Mouse (Mus musculus): Measurements from ENCODE around the gene Slc22a5. TPM values are rescaled to one million over a fixed set of nuclear protein-coding genes. Genes with fewer than 3 reads are reported as not detected.
"Not testable (repeated sequence)": the region's sequence is repeated elsewhere in the genome, so short reads cannot be mapped to it uniquely, and the experiment has no call there.

Gene Slc22a5
- polyA plus RNA-seq (2012; rRNA removed), result 12.7 and 14.9 TPM in 2 replicates

- peak; percentile 98 for DNase-seq (ENCODE audit: low read depth)
These were observed at the start of gene Slc22a5 for GRCm38 (mm10) chr11:53891505-53892451. TSS of gene Slc22a5 (minus strand) at chr11:53891660.

GRCm38 (mm10) chr11:53931944-53932318 lies 40.5 kb upstream of the Slc22a5 start:
- not testable (repeated sequence) for DNase-seq (ENCODE audit: low read depth)

More at GRCm38 (mm10) chr11:53891505-53892451, at the start of gene Slc22a5:
- 0 out of 2 replicates have a peak, but pooled peaks have one; percentile 41 for TF ChIP-seq POLR2A (IDR thresholded peaks at IDR 0.05; ENCODE audit: borderline replicate concordance, extremely low read depth, insufficient read depth, insufficient read length, poor library complexity, severe bottlenecking)
- no peak; the same call in 1 of the 2 replicates for TF ChIP-seq CTCF (IDR thresholded peaks at IDR 0.05; ENCODE audit: borderline replicate concordance, extremely low read depth, insufficient read depth, insufficient read length)

GRCm38 (mm10) chr11:53931091-53931943 lies 39.9 kb upstream of the Slc22a5 start:
- TF ChIP-seq POLR2A (IDR thresholded peaks at IDR 0.05; ENCODE audit: borderline replicate concordance, extremely low read depth, insufficient read depth, insufficient read length, poor library complexity, severe bottlenecking) (no peak), CTCF (IDR thresholded peaks at IDR 0.05; ENCODE audit: borderline replicate concordance, extremely low read depth, insufficient read depth, insufficient read length) (peak; percentile 78)
- peak; percentile 76 for DNase-seq (ENCODE audit: low read depth)

- TF ChIP-seq POLR2A (IDR thresholded peaks at IDR 0.05; ENCODE audit: borderline replicate concordance, extremely low read depth, insufficient read depth, insufficient read length, poor library complexity, severe bottlenecking) (no peak), CTCF (IDR thresholded peaks at IDR 0.05; ENCODE audit: borderline replicate concordance, extremely low read depth, insufficient read depth, insufficient read length) (no peak)
- DNase-seq (ENCODE audit: low read depth), result no peak
These were observed 38.3 kb upstream of the Slc22a5 start for GRCm38 (mm10) chr11:53929741-53930140.

GRCm38 (mm10) chr11:53928585-53928984 lies 37.1 kb upstream of the Slc22a5 start:
- no peak for DNase-seq (ENCODE audit: low read depth)
- TF ChIP-seq POLR2A (IDR thresholded peaks at IDR 0.05; ENCODE audit: borderline replicate concordance, extremely low read depth, insufficient read depth, insufficient read length, poor library complexity, severe bottlenecking) (no peak), CTCF (IDR thresholded peaks at IDR 0.05; ENCODE audit: borderline replicate concordance, extremely low read depth, insufficient read depth, insufficient read length) (no peak)

GRCm38 (mm10) chr11:53926303-53926702 lies 34.8 kb upstream of the Slc22a5 start:
- DNase-seq (ENCODE audit: low read depth), result no peak
- TF ChIP-seq POLR2A (IDR thresholded peaks at IDR 0.05; ENCODE audit: borderline replicate concordance, extremely low read depth, insufficient read depth, insufficient read length, poor library complexity, severe bottlenecking) (no peak), CTCF (IDR thresholded peaks at IDR 0.05; ENCODE audit: borderline replicate concordance, extremely low read depth, insufficient read depth, insufficient read length) (no peak)

- no peak for DNase-seq (ENCODE audit: low read depth)
- TF ChIP-seq CTCF (IDR thresholded peaks at IDR 0.05; ENCODE audit: borderline replicate concordance, extremely low read depth, insufficient read depth, insufficient read length) (no peak), POLR2A (IDR thresholded peaks at IDR 0.05; ENCODE audit: borderline replicate concordance, extremely low read depth, insufficient read depth, insufficient read length, poor library complexity, severe bottlenecking) (no peak)
These were observed 27.4 kb upstream of the Slc22a5 start for GRCm38 (mm10) chr11:53918851-53919250.

- no peak for DNase-seq (ENCODE audit: low read depth)
- TF ChIP-seq POLR2A (IDR thresholded peaks at IDR 0.05; ENCODE audit: borderline replicate concordance, extremely low read depth, insufficient read depth, insufficient read length, poor library complexity, severe bottlenecking) (no peak), CTCF (IDR thresholded peaks at IDR 0.05; ENCODE audit: borderline replicate concordance, extremely low read depth, insufficient read depth, insufficient read length) (no peak)
These were observed 19.6 kb upstream of the Slc22a5 start for GRCm38 (mm10) chr11:53911011-53911410.

GRCm38 (mm10) chr11:53908686-53909085 lies 17.2 kb upstream of the Slc22a5 start:
- TF ChIP-seq POLR2A (IDR thresholded peaks at IDR 0.05; ENCODE audit: borderline replicate concordance, extremely low read depth, insufficient read depth, insufficient read length, poor library complexity, severe bottlenecking) (no peak), CTCF (IDR thresholded peaks at IDR 0.05; ENCODE audit: borderline replicate concordance, extremely low read depth, insufficient read depth, insufficient read length) (no peak)
- DNase-seq (ENCODE audit: low read depth), result no peak

- no peak for DNase-seq (ENCODE audit: low read depth)
These were observed 13.1 kb upstream of the Slc22a5 start for GRCm38 (mm10) chr11:53904534-53904925.

GRCm38 (mm10) chr11:53903781-53904533 lies 12.5 kb upstream of the Slc22a5 start:
- peak; percentile 7 for DNase-seq (ENCODE audit: low read depth)
- TF ChIP-seq POLR2A (IDR thresholded peaks at IDR 0.05; ENCODE audit: borderline replicate concordance, extremely low read depth, insufficient read depth, insufficient read length, poor library complexity, severe bottlenecking), result no peak

More at GRCm38 (mm10) chr11:53904534-53904925, 13.1 kb upstream of the Slc22a5 start:
- no peak for TF ChIP-seq CTCF (IDR thresholded peaks at IDR 0.05; ENCODE audit: borderline replicate concordance, extremely low read depth, insufficient read depth, insufficient read length)
- TF ChIP-seq POLR2A (IDR thresholded peaks at IDR 0.05; ENCODE audit: borderline replicate concordance, extremely low read depth, insufficient read depth, insufficient read length, poor library complexity, severe bottlenecking), result no peak
